Mouse (Mus musculus): Measurements from ENCODE around the gene Hspa1b. TPM values are rescaled to one million over a fixed set of nuclear protein-coding genes. Genes with fewer than 3 reads are reported as not detected.

The Hspa1b gene
- total and polyA plus RNA-seq, 3 experiments: 0.08 to 0.15 TPM; not detected in 1

DNA sequence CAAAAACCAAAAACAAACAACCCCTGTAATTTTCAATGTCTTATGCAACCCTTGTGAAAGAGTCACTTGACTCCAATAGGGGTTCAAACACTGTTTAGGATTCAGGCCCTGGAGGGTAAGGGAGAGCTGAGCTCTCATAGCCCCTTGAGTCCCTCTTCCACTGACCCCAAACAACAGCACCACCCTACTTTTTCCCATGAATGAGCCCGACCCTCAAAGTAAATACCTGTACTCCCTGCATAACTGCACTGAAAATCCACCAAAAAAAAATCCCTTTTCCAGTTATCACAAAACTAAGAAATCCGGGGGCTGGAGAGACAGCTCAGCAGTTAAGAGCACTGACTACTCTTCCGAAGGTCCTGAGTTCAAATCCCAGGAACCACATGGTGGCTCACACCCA is 3.2 kb downstream of the Hspa1b start:
- Histone ChIP-seq H3K4me2 (ENCODE audit: insufficient read depth, low read depth, poor library complexity, severe bottlenecking) (no peak overlapping the region), H3K4me3 (replicated peaks in 1 of 3; ENCODE audit: low read depth in 2 of 3, low read length in 2 of 3, poor library complexity in 1 of 3) (no peak overlapping the region), H3K79me2 (replicated peaks; ENCODE audit: control insufficient read depth, extremely low read depth, insufficient read depth, poor library complexity, severe bottlenecking) (peaks cover 13% of the 10 kb centered on the region), H3K27ac (ENCODE audit: insufficient read depth, low read depth) (no peak overlapping the region), H3K27me3 (replicated peaks) (no peaks in the 10 kb centered on the region), H3K36me3 (replicated peaks in 1 of 2; ENCODE audit: control insufficient read depth in 1 of 2, insufficient read depth in 1 of 2, low read length in 1 of 2) (peaks cover under 1 to 9% of the 10 kb centered on the region in 2 experiments), H3K9me3 (replicated peaks; ENCODE audit: low read length) (peaks cover 2% of the 10 kb centered on the region), H3K9ac (ENCODE audit: insufficient read depth, low read depth) (no peak overlapping the region), H3K4me1 (ENCODE audit: control insufficient read depth in 1 of 2, insufficient read depth in 2 of 2) (peaks cover 0 to 17% of the 10 kb centered on the region in 2 experiments; a peak in 2 of 4 replicates)
- no peak for TF ChIP-seq SMC3 (IDR thresholded peaks at IDR 0.05; ENCODE audit: low read depth, low read length)
- no peak for TF ChIP-seq MAX (IDR thresholded peaks at IDR 0.05; ENCODE audit: low read length)
- TF ChIP-seq MXI1 (IDR thresholded peaks at IDR 0.05; ENCODE audit: low read depth, low read length): no peak
- TF ChIP-seq ZKSCAN1 (IDR thresholded peaks at IDR 0.05; ENCODE audit: borderline replicate concordance, low read depth, low read length): no peak
- no peak for TF ChIP-seq BHLHE40 (IDR thresholded peaks at IDR 0.05; ENCODE audit: low read depth, low read length)
- no peak for TF ChIP-seq POLR2A (IDR thresholded peaks at IDR 0.05; ENCODE audit: low read depth, low read length)
- TF ChIP-seq ZMIZ1 (IDR thresholded peaks at IDR 0.05; ENCODE audit: low read depth, low read length): no peak
- TF ChIP-seq ELF1 (IDR thresholded peaks at IDR 0.05; ENCODE audit: low read depth, low read length): no peak
- TF ChIP-seq RCOR1 (conservative IDR thresholded peaks at IDR 0.05; ENCODE audit: low read depth, low read length): no peak
- TF ChIP-seq JUND (conservative IDR thresholded peaks at IDR 0.05; ENCODE audit: low read depth, low read length): no peak
- TF ChIP-seq MAZ (IDR thresholded peaks at IDR 0.05; ENCODE audit: low read depth, low read length): no peak
- TF ChIP-seq HCFC1 (IDR thresholded peaks at IDR 0.05; ENCODE audit: low read depth, low read length): no peak
- no peak for TF ChIP-seq ZC3H11A (IDR thresholded peaks at IDR 0.05; ENCODE audit: low read depth, low read length)
- TF ChIP-seq NELFE (IDR thresholded peaks at IDR 0.05; ENCODE audit: low read depth, low read length): no peak
- no peak for TF ChIP-seq MAFK (IDR thresholded peaks at IDR 0.05; ENCODE audit: insufficient replicate concordance, low read length)
- TF ChIP-seq ETS1 (conservative IDR thresholded peaks at IDR 0.05; ENCODE audit: low read depth, low read length): no peak
- dilution Hi-C loops (cut with MboI; ENCODE audit: extremely low pct_ligation_motif_present, extremely low pct_unique_long_range_greater_than_20kb, low sequenced_read_pairs): no loop called here
- in situ Hi-C loops (cut with MboI; ENCODE audit: low pct_ligation_motif_present, low pct_unique_long_range_greater_than_20kb, low sequenced_read_pairs): no loop called here
- DNase-seq (ENCODE audit: extremely low read depth): no peak

DNA sequence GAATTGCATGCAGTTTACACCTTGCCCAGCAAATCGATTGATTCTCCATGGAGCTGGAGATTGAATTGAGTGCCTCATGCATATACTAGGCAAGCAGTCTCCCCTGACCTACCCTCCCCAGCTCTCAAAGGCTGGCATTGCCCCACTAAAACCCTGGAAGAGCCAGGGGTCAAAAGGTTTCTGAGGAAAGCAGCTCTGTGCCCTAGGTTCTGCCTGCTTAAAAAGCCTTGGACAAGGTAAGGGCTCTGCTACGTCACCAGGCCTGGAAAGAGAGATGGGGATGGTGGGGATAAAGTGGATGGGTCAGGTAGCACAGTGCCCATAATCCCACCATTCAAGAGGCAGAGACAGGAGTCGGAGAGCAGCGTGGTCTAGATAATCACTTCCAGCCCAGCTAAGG is 4.2 kb downstream of the Hspa1b start:
- peaks cover 19% of the 10 kb centered on the region for H3K79me2 ChIP-seq (replicated peaks; ENCODE audit: control insufficient read depth, extremely low read depth, insufficient read depth, poor library complexity, severe bottlenecking)
- no peak overlapping the region for H3K4me3 ChIP-seq (replicated peaks in 1 of 3; ENCODE audit: low read depth in 2 of 3, low read length in 2 of 3, poor library complexity in 1 of 3)
- in situ Hi-C loops (cut with MboI; ENCODE audit: low pct_ligation_motif_present, low pct_unique_long_range_greater_than_20kb, low sequenced_read_pairs): no loop called here
- H3K4me1 ChIP-seq (ENCODE audit: control insufficient read depth in 1 of 2, insufficient read depth in 2 of 2): peaks cover 6 to 17% of the 10 kb centered on the region in 2 experiments; a peak in 3 of 4 replicates
- no peaks in the 10 kb centered on the region for H3K27me3 ChIP-seq (replicated peaks)
- H3K4me2 ChIP-seq (ENCODE audit: insufficient read depth, low read depth, poor library complexity, severe bottlenecking): no peak overlapping the region
- peaks cover 2% of the 10 kb centered on the region for H3K9me3 ChIP-seq (replicated peaks; ENCODE audit: low read length)
- DNase-seq (ENCODE audit: extremely low read depth): no peak
- no peak overlapping the region for H3K27ac ChIP-seq (ENCODE audit: insufficient read depth, low read depth)
- dilution Hi-C loops (cut with MboI; ENCODE audit: extremely low pct_ligation_motif_present, extremely low pct_unique_long_range_greater_than_20kb, low sequenced_read_pairs): no loop called here
- H3K9ac ChIP-seq (ENCODE audit: insufficient read depth, low read depth): no peak overlapping the region
- H3K36me3 ChIP-seq (replicated peaks in 1 of 2; ENCODE audit: control insufficient read depth in 1 of 2, insufficient read depth in 1 of 2, low read length in 1 of 2): peaks cover 10 to 20% of the 10 kb centered on the region in 2 experiments
- TF ChIP-seq ZKSCAN1 (IDR thresholded peaks at IDR 0.05; ENCODE audit: borderline replicate concordance, low read depth, low read length): no peak
- no peak for TF ChIP-seq GABPA (IDR thresholded peaks at IDR 0.05; ENCODE audit: insufficient replicate concordance, low read depth, low read length)
- TF ChIP-seq MYC (IDR thresholded peaks at IDR 0.05; ENCODE audit: low read depth, low read length): no peak
- no peak for TF ChIP-seq ZNF384 (IDR thresholded peaks at IDR 0.05; ENCODE audit: low read depth, low read length)
- TF ChIP-seq KAT2A (IDR thresholded peaks at IDR 0.05; ENCODE audit: insufficient replicate concordance, low read length): no peak
- TF ChIP-seq MEF2A (IDR thresholded peaks at IDR 0.05; ENCODE audit: borderline replicate concordance, low read depth, low read length): no peak
- TF ChIP-seq TCF12 (IDR thresholded peaks at IDR 0.05; ENCODE audit: low read depth, low read length): no peak
- no peak for TF ChIP-seq MAX (IDR thresholded peaks at IDR 0.05; ENCODE audit: low read length)
- no peak for TF ChIP-seq USF1 (IDR thresholded peaks at IDR 0.05; ENCODE audit: low read depth, low read length)
- no peak for TF ChIP-seq USF2 (conservative IDR thresholded peaks at IDR 0.05; ENCODE audit: low read depth, low read length)
- no peak for TF ChIP-seq PAX5 (IDR thresholded peaks at IDR 0.05; ENCODE audit: low read length)
- TF ChIP-seq IRF4 (IDR thresholded peaks at IDR 0.05; ENCODE audit: low read depth, low read length): no peak
- TF ChIP-seq CHD1 (IDR thresholded peaks at IDR 0.05; ENCODE audit: low read depth, low read length): no peak
- TF ChIP-seq MXI1 (IDR thresholded peaks at IDR 0.05; ENCODE audit: low read depth, low read length): no peak
